Mouse (Mus musculus) right cerebral cortex, postnatal 36 days (tissue): ENCODE data around the gene Olig2.

Experiments
- DNase-seq, 2 experiments: peaks; one replicate each; pipeline ENCODE4 v3.0.0; 2022; ENCODE audit warnings: low spot score in 2 of 2, mixed read lengths in 1 of 2

The Olig2 gene

DNA sequence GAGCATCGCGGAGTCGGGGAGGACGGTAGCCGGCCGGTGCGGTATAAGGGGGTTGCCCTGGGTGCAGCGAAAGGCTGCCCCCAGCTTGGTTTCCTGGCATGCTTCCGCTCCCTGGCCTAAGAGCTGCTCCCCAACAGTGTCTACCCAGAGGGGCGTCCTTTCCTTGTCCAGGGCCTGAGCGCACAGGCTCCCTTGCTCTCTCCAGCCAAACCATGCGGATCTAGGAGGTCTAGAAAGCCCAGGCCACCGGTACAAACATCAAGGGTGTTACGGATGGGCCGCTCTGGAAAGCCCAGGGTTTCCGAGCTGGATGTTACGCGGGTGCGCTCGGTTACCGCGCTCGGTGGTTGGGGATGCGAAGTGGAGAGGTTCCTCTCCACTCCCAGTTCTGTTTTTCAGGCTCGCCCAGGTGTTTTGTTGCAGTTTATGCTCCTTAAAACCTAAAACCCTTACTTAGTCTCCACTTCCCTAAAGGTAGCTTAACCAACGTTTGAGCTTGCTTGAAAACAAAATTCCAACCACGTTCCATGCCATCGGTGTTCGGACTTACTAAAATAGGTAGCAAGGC lies 45.8 kb downstream of the Olig2 start:
- DNase-seq = no peak

DNA sequence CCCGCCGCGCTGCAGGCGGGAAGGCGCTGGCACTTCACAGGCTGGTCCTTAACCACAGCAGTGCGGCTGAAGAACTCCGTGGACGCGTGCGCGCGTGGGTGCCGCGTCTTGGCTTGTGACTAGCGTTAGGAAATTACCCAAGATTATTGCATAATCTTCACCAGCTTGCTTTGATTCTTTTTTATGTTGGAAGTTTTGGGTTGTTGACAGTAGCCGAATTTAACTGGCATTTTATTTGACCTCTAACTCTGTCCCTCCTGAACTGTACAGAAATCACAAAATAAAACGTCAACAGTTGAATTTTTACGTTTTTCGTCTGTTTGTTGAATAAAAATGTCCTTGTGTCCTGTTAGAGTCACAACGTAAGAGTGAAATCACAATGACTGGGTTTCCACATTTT lies 46.4 kb downstream of the Olig2 start:
- DNase-seq = no peak
